Mouse (Mus musculus): ENCODE measurements around the gene Ifitm1. TPM values are rescaled to one million over a fixed set of nuclear protein-coding genes. Genes with fewer than 3 reads are reported as not detected.
A peak's percentile ranks its signal among the peaks of the same experiment; 100 is the strongest.

Gene Ifitm1
- total and polyA plus RNA-seq, 3 experiments = 0.23 TPM; not detected in 2

DNA sequence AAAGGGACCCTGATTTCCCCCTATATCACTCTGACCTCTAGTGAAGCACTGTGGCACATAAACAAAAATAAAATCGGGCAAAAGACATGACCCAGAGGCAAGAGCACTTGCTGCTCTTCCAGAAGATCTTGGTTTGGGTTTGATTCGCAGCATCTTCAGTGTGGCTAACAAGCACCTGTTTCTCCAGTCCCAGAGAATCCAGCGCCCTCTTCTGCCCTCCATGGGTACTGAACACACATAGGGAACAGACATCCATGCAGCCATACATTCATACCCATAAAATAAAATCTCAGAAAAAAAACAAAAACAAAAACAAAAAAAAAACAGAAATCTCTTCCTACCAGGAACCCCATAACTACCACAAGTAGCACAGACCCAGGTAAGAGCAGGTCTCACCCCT is 28.6 kb upstream of the Ifitm1 start:
- H3K9ac ChIP-seq (ENCODE audit: control insufficient read depth, low read depth, low read length, poor library complexity, severe bottlenecking) = no peak overlapping the region
- TF ChIP-seq UBTF (IDR thresholded peaks at IDR 0.05; ENCODE audit: borderline replicate concordance, insufficient read depth, low read depth, low read length) (no peak), CTCF (IDR thresholded peaks at IDR 0.05 in 2 of 3, conservative IDR thresholded peaks at IDR 0.05 in 1 of 3; ENCODE audit: control insufficient read depth in 1 of 3, insufficient read depth in 1 of 3, low read depth in 2 of 3, low read length in 3 of 3, poor library complexity in 1 of 3, severe bottlenecking in 1 of 3) (peak; percentile 55 to 64 (median 58)), CHD2 (IDR thresholded peaks at IDR 0.05; ENCODE audit: low read length) (no peak), ZNF384 (IDR thresholded peaks at IDR 0.05; ENCODE audit: low read depth, low read length) (no peak), NELFE (IDR thresholded peaks at IDR 0.05; ENCODE audit: low read depth, low read length) (no peak), MYC (IDR thresholded peaks at IDR 0.05; ENCODE audit: low read depth, low read length) (no peak), POLR2AphosphoS5 (IDR thresholded peaks at IDR 0.05; ENCODE audit: borderline replicate concordance, low read depth, low read length) (no peak), NRF1 (IDR thresholded peaks at IDR 0.05; ENCODE audit: insufficient read depth, low read depth, low read length, poor library complexity, severe bottlenecking) (no peak), TAL1 (IDR thresholded peaks at IDR 0.05; ENCODE audit: low read length) (no peak), GABPA (IDR thresholded peaks at IDR 0.05; ENCODE audit: low read depth, low read length) (no peak), RAD21 (IDR thresholded peaks at IDR 0.05; ENCODE audit: low read depth, low read length) (peak; percentile 30), TBP (IDR thresholded peaks at IDR 0.05; ENCODE audit: low read depth, low read length) (no peak), ZC3H11A (IDR thresholded peaks at IDR 0.05; ENCODE audit: low read depth, low read length) (no peak), BHLHE40 (IDR thresholded peaks at IDR 0.05; ENCODE audit: borderline replicate concordance, low read depth, low read length) (no peak), MAX (IDR thresholded peaks at IDR 0.05; ENCODE audit: low read length) (no peak), MAZ (IDR thresholded peaks at IDR 0.05; ENCODE audit: low read depth, low read length) (no peak), JUND (IDR thresholded peaks at IDR 0.05; ENCODE audit: low read depth, low read length) (no peak), SMC3 (IDR thresholded peaks at IDR 0.05; ENCODE audit: low read depth, low read length) (peak; percentile 41), USF1 (IDR thresholded peaks at IDR 0.05; ENCODE audit: low read depth, low read length) (no peak), ZMIZ1 (IDR thresholded peaks at IDR 0.05; ENCODE audit: low read depth, low read length) (no peak)
- peak; percentile 64 for DNase-seq (ENCODE audit: low read depth, low spot score)
- H3K27ac ChIP-seq (ENCODE audit: control insufficient read depth, low read depth, low read length) = no peak overlapping the region
- no peaks in the 10 kb centered on the region for H3K9me3 ChIP-seq (replicated peaks; ENCODE audit: insufficient read depth, low read length)
- H3K79me2 ChIP-seq (ENCODE audit: control insufficient read depth, insufficient read depth, low read length, poor library complexity) = peaks cover 1% of the 10 kb centered on the region; the same call in 1 of the 2 replicates
- peaks cover 17% of the 10 kb centered on the region in 2 experiments for H3K27me3 ChIP-seq (ENCODE audit: control insufficient read depth in 1 of 2, insufficient read depth in 2 of 2, low read length in 2 of 2)
- H3K36me3 ChIP-seq (ENCODE audit: control insufficient read depth in 1 of 2, insufficient read depth in 2 of 2, low read length in 2 of 2) = peaks cover 0 to 8% of the 10 kb centered on the region in 2 experiments; a peak in 2 of 4 replicates
- no peak overlapping the region for H3K4me3 ChIP-seq (ENCODE audit: control insufficient read depth in 1 of 2, insufficient read depth in 1 of 2, low read depth in 2 of 2, low read length in 2 of 2)
- peaks cover 8 to 13% of the 10 kb centered on the region in 2 experiments for H3K4me1 ChIP-seq (ENCODE audit: control insufficient read depth in 1 of 2, insufficient read depth in 2 of 2, low read length in 2 of 2)

DNA sequence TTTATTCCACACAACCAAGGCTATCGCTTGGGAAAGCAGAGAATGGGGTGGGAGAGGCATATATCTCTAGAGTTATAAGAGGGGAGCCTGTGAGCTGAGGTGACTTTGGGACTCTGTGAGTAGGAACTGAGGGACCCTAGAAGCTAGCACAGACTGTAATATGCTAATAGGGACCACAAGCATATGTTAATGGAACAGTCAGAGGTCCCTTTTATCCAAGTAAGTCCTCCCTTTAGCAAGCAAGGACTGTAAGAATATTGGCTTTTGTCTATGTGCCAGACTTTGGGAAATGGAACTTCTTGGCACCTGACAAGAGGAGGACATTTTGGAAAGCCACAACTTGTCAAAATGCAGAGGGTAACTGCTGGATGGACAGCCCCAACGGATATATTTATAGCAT is 28.1 kb upstream of the Ifitm1 start:
- Histone ChIP-seq H3K27ac (ENCODE audit: control insufficient read depth, low read depth, low read length) (no peak overlapping the region), H3K27me3 (ENCODE audit: control insufficient read depth in 1 of 2, insufficient read depth in 2 of 2, low read length in 2 of 2) (peaks cover 14 to 17% of the 10 kb centered on the region in 2 experiments), H3K36me3 (ENCODE audit: control insufficient read depth in 1 of 2, insufficient read depth in 2 of 2, low read length in 2 of 2) (peaks cover 0 to 8% of the 10 kb centered on the region in 2 experiments; a peak in 2 of 4 replicates), H3K9me3 (replicated peaks; ENCODE audit: insufficient read depth, low read length) (no peaks in the 10 kb centered on the region), H3K79me2 (ENCODE audit: control insufficient read depth, insufficient read depth, low read length, poor library complexity) (peaks cover 1% of the 10 kb centered on the region; the same call in 1 of the 2 replicates), H3K9ac (ENCODE audit: control insufficient read depth, low read depth, low read length, poor library complexity, severe bottlenecking) (no peak overlapping the region), H3K4me3 (ENCODE audit: control insufficient read depth in 1 of 2, insufficient read depth in 1 of 2, low read depth in 2 of 2, low read length in 2 of 2) (no peak overlapping the region), H3K4me1 (ENCODE audit: control insufficient read depth in 1 of 2, insufficient read depth in 2 of 2, low read length in 2 of 2) (peaks cover 8 to 13% of the 10 kb centered on the region in 2 experiments)
- TF ChIP-seq CTCF (IDR thresholded peaks at IDR 0.05 in 2 of 3, conservative IDR thresholded peaks at IDR 0.05 in 1 of 3; ENCODE audit: control insufficient read depth in 1 of 3, insufficient read depth in 1 of 3, low read depth in 2 of 3, low read length in 3 of 3, poor library complexity in 1 of 3, severe bottlenecking in 1 of 3) (no peak), ZMIZ1 (IDR thresholded peaks at IDR 0.05; ENCODE audit: low read depth, low read length) (no peak), MEF2A (IDR thresholded peaks at IDR 0.05; ENCODE audit: extremely low read depth, insufficient replicate concordance, low read depth, low read length, poor library complexity, severe bottlenecking) (no peak), SMC3 (IDR thresholded peaks at IDR 0.05; ENCODE audit: low read depth, low read length) (no peak), POLR2AphosphoS2 (IDR thresholded peaks at IDR 0.05; ENCODE audit: low read length) (no peak), ZNF384 (IDR thresholded peaks at IDR 0.05; ENCODE audit: low read depth, low read length) (no peak), MYB (IDR thresholded peaks at IDR 0.05; ENCODE audit: low read depth, low read length) (no peak), TCF12 (IDR thresholded peaks at IDR 0.05; ENCODE audit: low read depth, low read length) (no peak), MXI1 (IDR thresholded peaks at IDR 0.05; ENCODE audit: low read depth, low read length) (no peak), USF2 (IDR thresholded peaks at IDR 0.05; ENCODE audit: borderline replicate concordance in 1 of 2, insufficient read depth in 1 of 2, low read depth in 1 of 2, low read length in 2 of 2) (no peak), RAD21 (IDR thresholded peaks at IDR 0.05; ENCODE audit: low read depth, low read length) (no peak), NELFE (IDR thresholded peaks at IDR 0.05; ENCODE audit: low read depth, low read length) (no peak)
- no peak for DNase-seq (ENCODE audit: low read depth, low spot score)
